Mouse (Mus musculus): ENCODE results near the gene Olfr92.

The Olfr92 gene

DNA sequence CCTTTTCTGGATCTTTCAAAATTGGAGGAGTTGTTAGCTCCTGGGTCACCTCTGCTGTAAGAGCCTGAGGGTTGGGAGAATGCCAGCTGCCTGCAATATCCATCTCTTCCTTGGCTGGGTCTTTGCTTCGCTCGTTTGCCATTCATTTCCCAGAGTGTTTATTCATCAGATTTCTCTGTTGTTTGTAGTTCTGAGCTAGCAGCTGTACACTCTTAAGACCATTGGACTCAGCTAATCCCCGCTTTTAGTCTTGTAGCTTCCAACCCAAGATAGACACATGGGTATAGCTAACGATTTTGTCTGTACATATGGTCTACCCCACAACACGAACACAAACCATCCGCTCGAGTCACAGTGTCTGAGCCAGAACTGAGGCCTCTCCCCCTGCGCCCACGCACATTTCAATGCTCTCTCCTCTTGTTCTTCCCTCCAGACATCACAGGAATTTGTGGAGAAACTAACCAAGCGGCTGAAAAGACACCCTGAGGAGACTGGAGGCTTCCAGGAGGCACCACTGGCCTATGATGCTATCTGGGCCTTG, 57.7 kb downstream of the Olfr92 start:
- no peak for DNase-seq (ENCODE audit: low read depth)

DNA sequence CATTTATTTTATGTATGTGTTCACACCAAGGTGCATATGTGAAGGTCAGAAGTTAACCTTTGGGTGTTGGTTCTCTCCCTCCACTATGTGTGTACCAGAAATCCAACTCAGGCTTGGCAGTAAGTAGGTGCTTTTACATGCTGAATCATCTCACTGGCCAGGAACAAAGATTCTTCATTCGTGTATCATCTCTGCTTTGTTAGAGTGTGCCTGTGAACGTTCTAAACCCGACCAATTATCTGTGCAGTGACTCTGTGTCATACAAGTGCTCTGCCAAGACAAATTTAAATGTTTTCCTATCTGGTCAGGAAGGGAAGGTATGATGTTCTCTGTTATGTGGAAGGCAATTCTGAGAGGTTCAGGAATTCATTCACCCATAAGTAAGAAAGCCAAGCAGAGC, 58.5 kb downstream of the Olfr92 start:
- no peak for DNase-seq (ENCODE audit: low read depth)

All from c-Kit-positive CD71-negative TER-119-negative erythroid progenitor cells, embryonic 14.5 days (primary cell).